Mouse (Mus musculus) C2C12 (cell line): ENCODE measurements at regions not wholly inside any gene's neighbourhood (a gene's known extent, or its start where the extent isn't known, plus 50 kb on each side); places are given as distances from the start of the nearest gene placed in this dataset.

Experiments
- H3K27me3 ChIP-seq: one replicate; pipeline ENCODE4 v1.6.1; 2011; ENCODE audit not compliant: control insufficient read depth, insufficient read depth, insufficient read length
- H3K36me3 ChIP-seq: one replicate; pipeline ENCODE4 v1.6.1; 2011; ENCODE audit not compliant: control insufficient read depth, insufficient read depth
- H3K4me3 ChIP-seq: one replicate; pipeline ENCODE4 v1.5.1; 2011; ENCODE audit warnings: mild to moderate bottlenecking, control low read depth; ENCODE audit not compliant: poor library complexity, insufficient read depth, severe bottlenecking
- H3K79me2 ChIP-seq: one replicate; pipeline ENCODE4 v1.6.1; 2011; ENCODE audit not compliant: control insufficient read depth, insufficient read depth
- H3K79me3 ChIP-seq: one replicate; pipeline ENCODE4 v1.6.1; 2011; ENCODE audit warnings: low read depth, control low read depth
- H3ac ChIP-seq: one replicate; pipeline ENCODE3; 2011; ENCODE audit warnings: low read depth; ENCODE audit not compliant: control insufficient read depth, insufficient read length
- CEBPB ChIP-seq: IDR thresholded peaks from one replicate; pipeline ENCODE4 v1.6.1; 2011; ENCODE audit warnings: low read depth, mild to moderate bottlenecking, control low read depth, moderate library complexity
- CTCF ChIP-seq: IDR thresholded peaks from one replicate; pipeline ENCODE4 v1.5.1; 2011; ENCODE audit not compliant: control insufficient read depth, insufficient read depth, insufficient read length
- FOSL1 ChIP-seq: IDR thresholded peaks from one replicate; pipeline ENCODE4 v1.8.0; 2011; ENCODE audit warnings: mild to moderate bottlenecking, low read length; ENCODE audit not compliant: poor library complexity, insufficient read depth, severe bottlenecking
- MAX ChIP-seq: IDR thresholded peaks from one replicate; pipeline ENCODE4 v1.6.1; 2011; ENCODE audit warnings: mild to moderate bottlenecking, control low read depth
- MYOD1 ChIP-seq: IDR thresholded peaks from one replicate; pipeline ENCODE4 v1.6.1; 2011; ENCODE audit warnings: low read depth; ENCODE audit not compliant: control insufficient read depth, insufficient read length
- MYOG ChIP-seq: IDR thresholded peaks from one replicate; pipeline ENCODE4 v1.6.1; 2011; ENCODE audit not compliant: control insufficient read depth, insufficient read length; ENCODE audit errors: extremely low read depth
- USF1 ChIP-seq: IDR thresholded peaks from one replicate; pipeline ENCODE4 v1.6.1; 2011; ENCODE audit warnings: low read depth, mild to moderate bottlenecking, control low read depth, moderate library complexity

- H3K27me3 ChIP-seq = no peaks in the 10 kb centered on the region
- no peak for TF ChIP-seq MYOG
- no peak for TF ChIP-seq FOSL1
- TF ChIP-seq CTCF = no peak
- TF ChIP-seq MYOD1 = no peak
- no peak for TF ChIP-seq CEBPB
- no peak for TF ChIP-seq USF1
- TF ChIP-seq MAX = no peak
- H3K36me3 ChIP-seq = no peaks in the 10 kb centered on the region
- no peaks in the 10 kb centered on the region for H3K79me3 ChIP-seq
- no peaks in the 10 kb centered on the region for H3K79me2 ChIP-seq
- H3ac ChIP-seq = no peak overlapping the region
- no peak overlapping the region for H3K4me3 ChIP-seq
Observed at GRCm38 (mm10) chr5:126787706-126788610, 453.6 kb upstream of the Tmem132c start.

GRCm38 (mm10) chr5:126799698-126800279 is 441.8 kb upstream of the Tmem132c start:
- Histone ChIP-seq H3K36me3 (no peaks in the 10 kb centered on the region), H3K27me3 (no peaks in the 10 kb centered on the region), H3K79me3 (no peaks in the 10 kb centered on the region), H3K79me2 (no peaks in the 10 kb centered on the region), H3K4me3 (no peak overlapping the region), H3ac (no peak overlapping the region)
- no peak for TF ChIP-seq CTCF
- TF ChIP-seq MAX = no peak
- no peak for TF ChIP-seq FOSL1
- TF ChIP-seq MYOG = no peak
- no peak for TF ChIP-seq MYOD1
- TF ChIP-seq USF1 = no peak
- no peak for TF ChIP-seq CEBPB

DNA sequence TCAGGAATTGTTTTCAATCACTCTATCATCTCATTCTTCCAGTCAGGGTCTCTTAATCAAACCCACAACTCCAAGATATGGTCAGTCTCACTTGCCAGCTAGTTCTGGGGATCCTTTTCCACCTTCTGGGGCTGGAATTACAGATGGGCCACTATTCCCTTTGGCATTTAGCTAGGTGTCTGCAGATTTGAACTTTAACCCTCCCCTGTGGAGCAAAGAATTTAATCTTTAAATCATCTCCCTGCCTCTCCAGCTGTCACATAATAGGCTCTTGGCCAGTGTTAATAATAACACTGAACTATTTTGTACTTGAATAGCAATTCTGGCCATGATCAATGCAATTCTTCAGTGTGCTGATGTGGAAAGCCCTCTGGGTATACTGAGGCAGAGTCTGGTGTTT is 435.0 kb upstream of the Tmem132c start:
- Histone ChIP-seq H3K79me2 (no peaks in the 10 kb centered on the region), H3K36me3 (no peaks in the 10 kb centered on the region), H3K79me3 (no peaks in the 10 kb centered on the region), H3ac (no peak overlapping the region), H3K27me3 (no peaks in the 10 kb centered on the region), H3K4me3 (no peak overlapping the region)
- no peak for TF ChIP-seq CTCF
- TF ChIP-seq CEBPB = no peak
- TF ChIP-seq FOSL1 = no peak
- no peak for TF ChIP-seq MAX
- no peak for TF ChIP-seq MYOG
- no peak for TF ChIP-seq USF1
- TF ChIP-seq MYOD1 = no peak

DNA sequence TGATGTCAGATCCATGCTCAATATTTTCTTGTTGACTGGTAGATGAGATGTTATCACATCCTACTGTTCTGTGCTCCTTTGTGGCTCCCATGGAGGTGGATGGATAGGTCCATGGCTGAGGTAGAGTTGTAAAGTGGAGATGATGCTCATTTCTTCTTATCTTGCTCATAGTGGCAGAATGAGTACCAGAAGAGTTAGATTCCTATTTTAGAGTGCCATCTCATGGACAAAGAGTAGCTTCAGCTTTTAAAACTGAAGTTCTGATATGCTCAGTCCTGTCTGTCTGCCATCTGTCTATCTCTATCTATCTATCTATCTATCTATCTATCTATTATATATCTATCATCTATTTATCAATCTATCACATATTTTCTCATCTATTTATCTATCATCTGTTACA is 425.5 kb upstream of the Tmem132c start:
- no peaks in the 10 kb centered on the region for H3K36me3 ChIP-seq
- H3K79me2 ChIP-seq = no peaks in the 10 kb centered on the region
- TF ChIP-seq USF1 = no peak
- no peak for TF ChIP-seq CEBPB
- TF ChIP-seq MAX = no peak
- no peak for TF ChIP-seq CTCF
- TF ChIP-seq FOSL1 = no peak
- TF ChIP-seq MYOD1 = no peak
- no peak for TF ChIP-seq MYOG
- H3K27me3 ChIP-seq = no peaks in the 10 kb centered on the region
- H3K79me3 ChIP-seq = no peaks in the 10 kb centered on the region
- no peak overlapping the region for H3K4me3 ChIP-seq
- H3ac ChIP-seq = no peak overlapping the region

- TF ChIP-seq USF1 = no peak
- no peak for TF ChIP-seq CEBPB
- TF ChIP-seq MYOD1 = no peak
- TF ChIP-seq MAX = no peak
- H3K79me2 ChIP-seq = no peaks in the 10 kb centered on the region
- H3K4me3 ChIP-seq = no peak overlapping the region
- H3ac ChIP-seq = no peak overlapping the region
- no peaks in the 10 kb centered on the region for H3K79me3 ChIP-seq
- no peaks in the 10 kb centered on the region for H3K27me3 ChIP-seq
- no peaks in the 10 kb centered on the region for H3K36me3 ChIP-seq
Observed at GRCm38 (mm10) chr5:126835440-126835839, 406.2 kb upstream of the Tmem132c start.
